Mouse (Mus musculus) right cerebral cortex, adult 2 months (tissue): ENCODE measurements around the gene Nt5c3.
"Not testable (repeated sequence)": the region's sequence is repeated elsewhere in the genome, so short reads cannot be mapped to it uniquely, and the experiment has no call there.

Experiments
- DNase-seq, 2 experiments: peaks; one replicate each; pipeline ENCODE4 v3.0.0; 2021 to 2022; ENCODE audit warnings: low spot score in 2 of 2

Gene Nt5c3

DNA sequence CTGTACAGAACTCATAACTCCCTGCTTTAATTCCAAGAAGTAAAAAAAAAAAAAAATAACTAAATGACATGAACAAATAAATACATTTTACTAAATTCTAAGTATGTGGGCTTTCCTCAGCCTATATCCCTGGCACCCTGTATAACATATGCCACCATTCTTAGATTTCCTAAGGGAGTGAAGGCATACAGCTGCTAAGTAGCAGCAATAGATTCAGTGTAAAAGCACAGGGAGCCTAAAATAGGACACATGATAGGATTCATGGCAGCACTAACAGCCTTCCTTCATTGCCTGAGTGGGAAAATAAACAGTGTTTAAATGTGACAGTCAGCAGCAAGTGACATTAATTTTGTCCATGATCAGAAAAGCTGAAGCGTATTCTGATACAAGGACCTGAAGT is 19.4 kb downstream of the Nt5c3 start:
- DNase-seq = no peak

DNA sequence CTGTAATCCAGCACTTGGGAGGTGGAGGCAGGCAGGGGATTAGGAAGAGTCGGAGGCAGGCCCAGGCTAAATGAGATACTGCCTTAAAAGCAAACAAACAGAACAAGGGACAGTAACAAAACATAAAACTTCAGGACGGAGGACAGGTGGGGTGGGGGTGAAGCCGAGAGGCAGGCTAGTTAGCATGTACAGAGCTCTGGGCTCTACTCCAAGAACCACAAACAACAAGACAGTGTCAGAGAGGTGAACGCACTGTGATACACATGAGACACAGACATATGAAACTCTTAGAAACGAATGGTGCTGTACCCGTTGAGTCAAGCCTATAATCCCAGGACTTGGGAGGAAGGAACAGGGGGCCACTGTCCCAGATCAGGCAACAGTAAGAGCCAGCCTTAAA is 19.9 kb downstream of the Nt5c3 start:
- DNase-seq = no peak

DNA sequence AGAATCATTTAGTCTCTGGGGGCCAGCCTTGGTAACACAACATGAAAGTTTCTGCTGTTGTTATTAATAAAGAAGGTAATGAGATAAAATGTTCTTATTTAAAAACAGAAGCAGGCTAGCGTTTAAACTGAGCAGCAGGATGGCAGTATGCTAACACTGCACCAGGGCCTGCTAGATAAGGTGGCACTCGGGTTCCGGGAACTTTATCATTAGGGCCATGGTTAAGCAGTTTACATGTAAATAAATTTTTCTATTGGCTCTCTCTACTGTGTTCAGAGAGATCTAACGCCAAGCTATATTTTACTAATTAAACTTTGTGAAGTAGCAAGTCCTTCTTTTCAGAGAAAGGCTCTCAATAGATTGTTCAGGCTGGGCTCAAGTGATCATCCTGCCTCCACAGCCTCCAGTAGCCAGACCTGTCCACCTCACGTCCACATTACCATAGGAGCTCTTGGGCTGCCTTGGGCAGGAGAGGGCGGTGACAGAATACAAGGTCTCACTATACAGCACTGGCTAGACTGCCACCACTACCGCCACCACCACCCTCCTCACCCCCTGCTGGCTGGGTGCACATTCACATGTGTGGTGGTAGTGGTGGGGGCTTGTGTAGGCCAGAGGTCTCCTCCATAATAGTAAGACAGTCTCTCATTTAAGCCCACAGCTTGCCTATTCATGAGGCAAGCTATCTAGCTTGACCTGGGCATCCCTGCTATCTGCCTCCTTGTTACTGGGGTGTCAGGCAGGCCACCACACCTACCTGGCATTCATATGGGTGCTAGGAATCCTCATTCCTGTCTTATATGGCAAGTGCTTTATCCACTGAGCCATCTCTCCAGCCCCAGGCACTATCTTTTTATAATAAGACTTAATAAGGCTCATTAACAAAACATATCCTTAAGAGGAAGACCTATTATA is 20.9 kb downstream of the Nt5c3 start:
- no peak for DNase-seq

DNA sequence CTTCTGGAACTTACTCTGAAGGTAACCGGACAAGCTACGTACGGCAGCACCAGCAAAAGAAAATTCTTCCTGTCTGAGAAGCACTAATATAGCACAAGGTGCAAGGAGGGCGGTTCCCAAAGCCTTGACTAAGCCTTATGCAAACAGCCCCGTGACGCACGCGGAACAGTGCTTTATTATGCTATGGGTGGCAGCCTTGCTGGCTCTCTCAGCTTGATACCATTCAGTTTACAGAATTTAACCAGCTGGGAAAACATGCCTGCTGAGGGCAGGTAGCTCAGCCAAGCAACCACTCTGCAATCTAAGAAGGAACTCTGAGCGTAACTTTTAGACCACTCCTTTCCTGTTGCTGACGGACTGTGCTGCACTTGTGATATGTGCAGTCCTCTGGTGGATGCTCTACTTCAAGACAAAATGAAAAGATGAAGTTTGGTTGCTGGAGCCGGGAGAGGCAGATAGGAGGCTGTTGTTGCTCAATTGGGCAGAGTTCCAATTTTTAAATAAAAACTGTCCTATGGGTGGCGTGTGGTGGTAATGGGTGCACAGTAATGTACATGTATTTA is 21.8 kb downstream of the Nt5c3 start:
- peak; percentile 42 to 50 for DNase-seq

DNA sequence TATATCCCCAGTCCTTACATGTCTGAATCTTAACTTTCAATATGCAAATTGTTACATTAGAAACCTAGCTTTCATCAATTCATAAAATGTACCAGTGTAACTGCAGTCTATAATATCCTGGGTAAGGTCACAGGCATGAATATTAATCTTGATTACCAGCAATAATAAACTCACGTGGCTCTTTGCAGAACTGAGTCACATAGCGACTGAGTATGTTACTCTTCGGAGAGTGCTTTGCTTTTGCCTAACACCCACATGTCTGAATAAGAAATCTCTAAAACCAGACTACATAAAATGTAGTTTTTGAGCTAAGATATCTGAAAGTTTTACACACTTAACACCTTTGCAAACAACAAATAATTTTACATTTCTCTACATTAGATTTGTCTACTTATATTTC is 22.4 kb downstream of the Nt5c3 start:
- DNase-seq = no peak

DNA sequence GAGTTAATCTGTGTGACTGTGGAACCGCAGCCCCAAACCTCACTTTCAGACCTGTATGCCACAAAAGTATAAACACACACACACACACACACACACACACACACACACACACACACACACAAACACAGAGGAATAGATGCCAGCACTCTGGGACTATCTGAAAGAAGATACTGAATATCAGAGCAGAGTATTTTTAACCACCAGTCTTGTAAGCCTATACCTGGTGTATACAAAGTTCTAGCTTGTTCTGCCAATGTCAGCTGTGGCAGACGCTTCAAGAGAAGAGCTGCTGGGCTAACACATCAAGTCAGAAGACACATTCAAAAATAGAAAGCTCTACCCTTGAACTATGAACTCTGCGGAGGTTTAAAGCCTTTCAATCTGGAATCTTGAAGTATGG is 24.1 kb downstream of the Nt5c3 start:
- DNase-seq = no peak

DNA sequence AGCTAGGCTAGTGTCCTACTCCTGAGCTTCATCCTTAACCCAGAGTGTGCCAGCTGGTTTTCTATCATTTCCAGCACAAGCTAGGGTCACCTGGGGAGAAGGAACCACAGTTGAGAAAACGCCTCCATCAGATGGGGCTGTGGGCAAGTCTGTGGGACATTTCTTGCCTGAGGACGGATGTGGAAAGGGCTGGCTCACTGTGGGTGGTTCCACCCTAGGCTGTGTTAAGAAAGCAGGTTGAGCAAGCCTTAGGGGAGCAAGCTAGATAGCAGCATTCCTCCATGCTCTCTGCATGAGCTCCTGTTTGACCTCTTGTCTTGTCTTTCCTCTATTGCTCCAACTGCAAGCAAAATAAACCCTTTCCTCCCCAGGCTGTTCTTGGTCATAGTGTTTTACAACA is 33.0 kb downstream of the Nt5c3 start:
- DNase-seq = no peak

DNA sequence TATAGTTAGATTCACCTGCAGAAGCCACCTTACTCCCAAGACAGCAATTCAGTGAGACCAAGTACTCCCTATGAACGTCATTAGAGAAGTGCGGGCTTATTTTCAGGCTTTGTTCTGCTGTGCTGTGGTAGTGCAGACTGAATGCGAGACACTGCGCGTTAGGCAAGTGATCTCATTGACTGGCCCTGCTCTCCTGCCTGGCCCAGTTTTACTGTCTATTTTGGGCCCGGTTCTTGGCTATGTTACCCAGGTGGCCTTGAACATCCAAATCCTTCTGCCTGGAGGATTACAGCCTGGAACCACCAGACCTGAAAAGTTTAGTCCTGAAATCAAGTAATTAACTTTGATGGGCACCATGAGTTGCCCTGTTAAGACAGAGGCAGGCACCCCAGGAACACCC is 35.2 kb downstream of the Nt5c3 start:
- no peak for DNase-seq

DNA sequence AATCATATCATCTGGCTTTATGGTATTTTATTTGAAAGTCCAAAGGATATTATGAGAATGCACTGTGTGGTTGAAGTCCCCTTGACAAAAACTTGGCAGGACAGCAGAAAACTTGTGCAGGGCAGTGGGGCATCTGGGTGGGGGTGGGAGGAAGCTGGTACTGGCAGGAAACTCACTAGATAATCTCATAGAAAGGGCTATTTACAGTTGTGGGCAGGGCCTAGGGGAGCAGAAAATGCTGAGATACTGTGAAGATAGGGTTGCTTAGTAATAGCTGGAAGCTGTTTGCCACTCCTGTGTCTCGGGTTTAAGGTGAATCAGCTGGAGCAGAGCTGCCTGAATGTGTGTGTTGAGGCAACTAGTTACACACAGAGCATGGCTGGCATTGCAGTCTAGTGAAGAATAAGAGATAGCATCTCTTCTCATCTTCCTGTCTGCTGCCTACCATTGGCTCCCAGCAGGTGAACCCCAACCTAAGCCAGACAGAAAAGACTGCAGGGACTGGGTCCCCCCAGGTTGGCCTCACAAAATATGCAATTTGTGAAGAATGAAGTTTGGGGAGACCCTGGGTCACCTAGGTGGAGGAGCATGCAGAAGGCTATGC is 44.3 kb downstream of the Nt5c3 start:
- DNase-seq = no peak

DNA sequence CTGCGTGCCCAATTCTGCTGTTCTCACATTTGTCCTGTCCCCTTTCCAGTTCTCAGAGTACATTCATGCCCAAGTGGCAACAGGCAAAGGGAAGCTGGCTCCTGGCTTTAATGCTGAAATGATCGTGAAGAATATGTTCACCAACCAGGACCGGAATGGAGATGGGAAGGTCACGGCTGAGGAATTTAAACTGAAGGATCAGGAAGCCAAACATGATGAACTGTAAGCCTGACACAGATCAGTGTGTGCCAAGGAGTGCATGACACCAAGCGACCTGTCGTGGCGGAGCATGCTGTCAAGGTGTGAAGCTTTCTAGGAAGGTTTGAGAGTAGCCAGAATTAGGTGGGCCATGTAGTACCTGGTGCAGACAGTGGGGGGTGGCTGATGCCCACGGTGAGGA is 45.7 kb downstream of the Nt5c3 start:
- no peak for DNase-seq

DNA sequence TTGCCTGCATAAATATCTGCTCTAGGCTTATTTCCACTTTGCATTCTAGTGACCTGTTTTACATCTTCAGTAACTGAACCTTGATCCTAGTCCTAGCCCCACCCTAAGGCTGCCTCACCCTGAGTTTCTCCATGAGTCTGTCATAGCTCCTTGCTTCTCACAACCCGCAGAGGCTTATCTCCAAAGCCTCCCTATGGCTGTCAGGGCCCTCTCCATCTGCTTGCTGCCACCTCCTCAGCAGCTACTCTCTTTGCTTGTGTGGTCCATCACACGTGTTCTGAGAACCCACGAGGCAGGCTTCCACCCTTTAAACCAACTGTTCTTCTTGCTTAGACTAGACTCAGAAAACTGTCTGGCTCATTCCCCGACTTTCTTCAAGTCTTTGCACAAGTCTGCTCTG is 46.9 kb downstream of the Nt5c3 start:
- DNase-seq = no peak

DNA sequence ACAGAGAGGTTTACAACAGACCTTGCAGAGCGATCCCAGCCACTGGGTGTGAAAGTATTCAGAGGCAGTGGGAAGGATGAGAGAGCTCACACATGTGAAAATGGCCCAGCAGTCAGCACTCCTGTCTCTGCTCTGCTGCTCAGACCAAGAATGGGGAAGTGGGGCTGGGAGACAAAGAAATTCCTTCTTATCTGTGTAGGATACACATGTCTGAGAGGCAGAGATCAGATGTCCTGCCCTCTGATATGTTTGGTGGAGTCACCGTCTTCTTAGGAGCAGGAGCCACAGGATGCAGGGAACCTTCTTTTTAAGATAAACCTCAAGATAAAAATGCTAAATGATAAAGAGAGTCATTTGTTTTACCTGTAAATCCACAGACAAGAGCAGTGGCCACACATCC is 53.7 kb downstream of the Nt5c3 start:
- no peak for DNase-seq

DNA sequence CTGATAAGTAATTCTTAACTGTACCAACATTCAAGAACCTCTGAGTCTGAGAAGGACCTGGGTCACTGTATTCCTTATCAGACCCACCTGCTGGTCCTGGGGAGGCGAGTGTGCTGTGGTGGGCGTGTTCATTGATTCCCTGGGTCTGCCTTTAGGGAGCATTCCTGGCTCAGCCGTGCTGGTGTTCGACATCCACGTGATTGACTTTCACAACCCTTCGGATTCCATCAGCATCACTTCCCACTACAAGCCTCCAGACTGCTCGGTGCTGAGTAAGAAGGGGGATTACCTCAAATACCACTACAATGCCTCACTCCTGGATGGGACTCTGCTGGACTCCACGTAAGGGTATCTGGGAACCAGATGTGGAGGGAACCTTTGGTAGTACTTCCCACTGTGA is 55.2 kb downstream of the Nt5c3 start:
- DNase-seq = no peak

DNA sequence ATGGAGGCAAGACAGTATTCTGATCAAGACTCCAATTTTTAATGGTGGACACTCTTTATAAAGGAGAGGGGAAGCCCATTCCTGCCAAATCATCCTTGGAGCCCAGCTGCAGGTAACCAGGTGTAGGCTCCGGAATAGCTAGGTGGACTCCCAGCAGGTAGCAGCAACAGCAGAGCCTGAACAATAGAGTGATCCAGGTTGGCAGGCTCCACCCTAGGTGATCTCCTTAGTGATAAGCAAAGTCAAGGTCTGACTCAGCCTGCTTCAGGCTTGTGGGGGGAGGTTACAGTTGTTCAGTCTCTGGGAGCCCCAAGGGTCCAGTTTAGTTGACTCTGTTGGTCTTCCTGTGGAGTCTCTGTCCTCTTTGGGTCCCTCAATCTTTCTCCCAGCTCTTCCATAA is 56.8 kb downstream of the Nt5c3 start:
- DNase-seq = not testable (repeated sequence)

DNA sequence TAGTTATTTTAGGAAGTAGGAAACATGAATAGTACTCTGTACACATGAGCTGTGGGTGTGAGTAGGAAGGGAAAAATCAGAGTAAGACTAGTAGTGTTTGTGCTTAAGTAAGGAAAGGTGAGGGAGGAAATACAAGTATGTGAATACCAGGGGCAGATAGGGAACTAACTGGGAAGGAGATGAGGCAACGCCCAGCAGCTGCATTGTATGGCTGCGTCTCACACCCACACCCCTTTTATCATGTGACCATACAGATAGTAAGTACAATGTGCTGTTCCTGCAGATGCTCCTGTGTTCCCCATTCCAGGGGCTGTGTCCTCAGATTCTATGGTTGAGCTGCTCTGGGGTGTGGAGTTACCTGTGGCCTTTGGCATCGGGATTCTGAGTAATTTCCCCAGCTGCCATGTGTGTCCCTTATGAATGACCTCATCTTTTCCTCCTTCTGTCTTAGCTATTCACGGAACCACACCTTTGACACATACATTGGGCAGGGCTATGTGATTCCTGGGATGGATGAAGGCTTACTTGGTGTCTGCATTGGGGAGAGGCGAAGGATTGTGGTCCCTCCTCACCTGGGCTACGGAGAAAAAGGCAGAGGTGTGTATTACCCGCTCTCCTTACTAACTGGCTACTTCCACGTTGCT is 63.4 kb downstream of the Nt5c3 start:
- no peak for DNase-seq

DNA sequence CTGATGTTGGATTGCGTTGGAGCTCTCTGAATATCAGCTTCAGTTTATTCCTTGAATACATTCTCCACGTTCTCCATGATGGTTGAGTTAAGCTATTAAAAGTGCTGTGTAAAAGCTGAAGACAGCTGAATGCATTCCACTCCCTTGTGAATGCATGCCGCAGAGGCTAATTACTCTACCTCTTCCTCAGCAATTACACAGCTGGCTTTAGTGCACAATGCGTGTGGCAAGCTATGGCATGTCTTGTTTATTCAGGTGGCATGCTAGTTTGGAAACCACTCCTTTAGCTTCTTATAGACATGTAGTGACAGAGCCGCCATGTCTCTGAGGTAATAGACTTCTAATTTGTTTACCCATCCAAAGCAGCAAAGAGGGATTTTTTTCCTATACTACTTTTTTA is 67.0 kb downstream of the Nt5c3 start:
- no peak for DNase-seq

DNA sequence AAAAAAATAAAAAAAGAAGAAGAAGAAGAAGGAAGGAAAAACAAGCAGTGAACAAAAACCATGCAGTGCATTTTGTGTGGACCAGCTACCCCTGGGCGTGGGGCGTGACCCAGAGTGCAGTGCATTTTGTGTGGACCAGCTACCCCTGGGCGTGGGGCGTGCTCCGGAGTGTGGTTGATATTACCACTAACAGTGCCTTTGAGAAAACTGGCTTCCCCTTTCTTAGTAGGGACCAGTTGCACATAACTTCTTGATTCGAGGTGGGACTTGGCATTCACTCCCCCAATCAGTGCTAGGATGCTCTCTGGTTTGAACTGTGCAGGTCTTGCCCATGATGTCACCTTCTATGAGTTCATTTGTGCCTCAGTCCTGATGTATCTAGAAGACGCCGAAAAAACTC is 68.9 kb downstream of the Nt5c3 start:
- DNase-seq = no peak

DNA sequence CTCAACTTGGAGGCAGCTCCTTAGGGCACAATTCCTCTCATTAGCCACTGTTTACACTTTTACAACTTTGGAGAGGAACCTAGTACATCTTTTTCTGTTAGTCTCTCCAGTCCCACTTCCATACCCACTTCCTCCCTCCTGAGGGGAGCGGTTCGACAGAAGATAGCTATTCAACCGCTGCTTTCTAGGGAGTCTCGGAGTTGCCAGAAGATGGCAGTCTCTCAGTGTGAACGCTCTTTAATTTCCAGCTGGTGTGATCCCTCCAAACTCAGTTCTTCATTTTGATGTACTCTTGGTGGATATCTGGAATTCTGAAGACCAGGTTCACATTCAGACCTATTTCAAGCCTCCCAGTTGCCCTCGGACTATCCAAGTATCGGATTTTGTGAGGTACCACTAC is 73.4 kb downstream of the Nt5c3 start:
- peak in 1 of 2 experiments; percentile 20 for DNase-seq

DNA sequence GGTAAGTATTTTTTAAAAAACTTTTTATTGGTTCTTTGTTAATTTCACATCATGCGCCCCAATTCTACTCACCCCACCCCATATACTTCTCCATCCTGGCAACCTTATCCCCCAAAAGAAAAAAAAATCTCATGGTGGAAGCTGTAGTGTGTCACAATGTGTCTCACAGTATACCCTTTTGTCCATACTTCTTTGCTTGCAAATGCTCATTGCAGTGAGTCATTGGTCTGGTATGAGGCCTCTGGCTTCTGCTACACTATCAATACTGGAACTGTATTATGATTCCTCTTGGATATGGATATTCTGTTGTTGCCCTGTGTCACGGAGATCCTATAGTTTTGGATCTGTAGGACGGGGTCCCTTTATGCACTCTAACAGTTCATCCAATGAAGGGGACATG is 74.8 kb downstream of the Nt5c3 start:
- no peak for DNase-seq

DNA sequence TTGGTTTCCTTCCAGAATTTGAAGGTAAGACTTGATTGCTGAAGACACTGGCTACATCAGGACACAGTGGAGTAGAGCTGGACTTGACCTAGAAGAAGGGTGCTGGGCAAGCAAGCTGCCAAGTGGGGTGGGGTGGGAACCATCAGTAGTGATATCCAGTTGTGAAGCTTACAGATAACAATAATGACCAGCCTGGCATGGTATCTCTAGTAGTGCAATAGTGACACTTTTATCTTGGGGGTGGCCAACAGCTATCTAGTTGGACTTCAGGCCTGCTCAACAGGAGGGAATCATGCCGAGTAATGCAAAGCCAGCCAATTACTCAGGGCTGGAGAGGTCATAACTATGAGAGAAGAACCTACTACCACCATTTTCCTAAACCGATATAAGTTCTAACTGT is 79.4 kb downstream of the Nt5c3 start:
- DNase-seq = no peak

DNA sequence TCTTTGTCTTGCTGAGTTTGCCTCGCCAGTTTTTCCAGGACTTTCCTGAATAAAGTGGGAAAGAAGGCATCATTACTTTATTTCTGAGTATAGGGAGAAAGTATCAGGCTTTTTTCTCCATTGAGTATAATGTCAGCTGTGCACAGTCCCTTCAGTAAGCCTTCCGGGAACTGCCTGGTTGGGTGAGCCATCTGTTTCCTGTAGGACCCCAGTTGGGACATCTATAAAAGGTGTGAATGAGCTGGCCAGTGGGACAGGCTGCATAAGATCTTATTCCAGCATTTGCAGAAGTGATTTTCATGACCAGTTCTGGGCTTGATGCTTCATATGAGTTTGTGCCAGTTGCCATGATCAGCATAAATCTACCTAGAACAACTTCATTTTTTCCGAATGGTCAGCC is 80.5 kb downstream of the Nt5c3 start:
- DNase-seq = no peak

DNA sequence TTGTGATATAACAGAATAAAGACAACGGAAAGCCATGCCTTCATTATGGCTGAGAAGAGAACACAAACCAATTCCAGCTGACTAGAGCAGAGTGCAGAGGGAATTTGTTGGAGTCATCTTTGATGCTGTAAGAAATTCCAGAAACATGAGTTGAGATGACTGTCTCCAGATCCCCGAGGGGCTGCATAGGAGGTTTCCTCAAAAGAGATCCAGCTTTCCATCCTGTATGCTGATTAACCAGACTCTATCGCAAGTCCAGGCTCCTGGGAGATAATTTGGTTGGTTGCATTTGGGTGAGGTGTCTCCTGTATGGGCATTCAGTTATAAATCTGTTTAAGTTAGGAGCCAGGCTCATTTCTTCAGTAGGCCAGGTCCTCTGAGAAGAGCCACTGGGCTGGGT is 86.1 kb downstream of the Nt5c3 start:
- DNase-seq = no peak

DNA sequence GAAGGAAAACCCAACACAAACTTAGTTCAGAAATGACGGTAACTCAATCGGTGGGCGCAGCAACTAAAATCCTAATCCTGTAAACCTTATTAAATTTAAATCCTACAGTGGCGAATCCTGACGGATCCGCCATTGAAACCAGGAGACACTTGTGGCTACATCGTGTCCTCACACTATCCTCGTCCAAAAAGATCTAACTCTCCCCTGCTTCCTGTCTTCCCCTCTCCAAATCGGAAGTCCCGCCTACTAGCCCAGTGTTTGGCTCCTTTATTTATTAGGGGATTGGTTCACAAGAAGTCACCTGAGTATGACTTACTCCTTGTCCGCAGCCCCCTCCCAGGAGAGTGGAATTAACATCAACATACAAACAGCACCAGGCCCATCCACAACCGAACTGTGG is 86.6 kb downstream of the Nt5c3 start:
- DNase-seq = no peak
